Mouse (Mus musculus): ENCODE results near the gene Itga11. TPM values are rescaled to one million over a fixed set of nuclear protein-coding genes. Genes with fewer than 3 reads are reported as not detected.
"Not testable (repeated sequence)": the region's sequence is repeated elsewhere in the genome, so short reads cannot be mapped to it uniquely, and the experiment has no call there.

The Itga11 gene
- polyA plus RNA-seq, 1 experiment from 2014 or later = 3.0 TPM

- no peaks in the 10 kb centered on the region for H3K27me3 ChIP-seq (ENCODE audit: control insufficient read depth, insufficient read depth, low read length)
- no peak overlapping the region for H3K4me3 ChIP-seq (ENCODE audit: low read depth, low read length)
- DNase-seq (ENCODE audit: low spot score) = no peak
Measured at GRCm38 (mm10) chr9:62649444-62649843, 28.2 kb upstream of the Itga11 start.

GRCm38 (mm10) chr9:62650764-62651163 lies 26.9 kb upstream of the Itga11 start:
- Histone ChIP-seq H3K4me1 (ENCODE audit: control insufficient read depth, insufficient read depth, low read length) (no peaks in the 10 kb centered on the region), H3K27me3 (ENCODE audit: control insufficient read depth, insufficient read depth, low read length) (no peaks in the 10 kb centered on the region), H3K27ac (ENCODE audit: low read depth, low read length) (no peak overlapping the region), H3K4me2 (ENCODE audit: low read depth) (no peak overlapping the region), H3K4me3 (ENCODE audit: low read depth, low read length) (no peak overlapping the region), H3K36me3 (ENCODE audit: control insufficient read depth, insufficient read depth, low read length) (no peaks in the 10 kb centered on the region), H3K9ac (ENCODE audit: low read length) (no peak overlapping the region), H3K9me3 (ENCODE audit: control insufficient read depth, low read length) (no peaks in the 10 kb centered on the region)
- ATAC-seq (ENCODE audit: insufficient read depth, low FRiP score, low TSS enrichment) (no peak), DNase-seq (ENCODE audit: low spot score) (no peak)
- WGBS = 93% methylated on average over 6 of the region's 6 CpGs

More at GRCm38 (mm10) chr9:62649444-62649843, 28.2 kb upstream of the Itga11 start:
- Histone ChIP-seq H3K36me3 (ENCODE audit: control insufficient read depth, insufficient read depth, low read length) (no peaks in the 10 kb centered on the region), H3K4me2 (ENCODE audit: low read depth) (no peak overlapping the region), H3K4me1 (ENCODE audit: control insufficient read depth, insufficient read depth, low read length) (no peaks in the 10 kb centered on the region), H3K27ac (ENCODE audit: low read depth, low read length) (no peak overlapping the region), H3K9ac (ENCODE audit: low read length) (no peak overlapping the region), H3K9me3 (ENCODE audit: control insufficient read depth, low read length) (no peaks in the 10 kb centered on the region)
- 81% methylated on average over 3 of the region's 3 CpGs for WGBS
- no peak for ATAC-seq (ENCODE audit: insufficient read depth, low FRiP score, low TSS enrichment)

- Histone ChIP-seq H3K27me3 (ENCODE audit: control insufficient read depth, insufficient read depth, low read length) (no peaks in the 10 kb centered on the region), H3K36me3 (ENCODE audit: control insufficient read depth, insufficient read depth, low read length) (no peaks in the 10 kb centered on the region), H3K9me3 (ENCODE audit: control insufficient read depth, low read length) (no peaks in the 10 kb centered on the region), H3K4me1 (ENCODE audit: control insufficient read depth, insufficient read depth, low read length) (no peaks in the 10 kb centered on the region), H3K4me3 (ENCODE audit: low read depth, low read length) (no peak overlapping the region), H3K4me2 (ENCODE audit: low read depth) (no peak overlapping the region), H3K27ac (ENCODE audit: low read depth, low read length) (no peak overlapping the region), H3K9ac (ENCODE audit: low read length) (no peak overlapping the region)
- WGBS = 64% methylated on average over 6 of the region's 6 CpGs
- no peak for ATAC-seq (ENCODE audit: insufficient read depth, low FRiP score, low TSS enrichment)
- no peak for DNase-seq (ENCODE audit: low spot score)
Measured at GRCm38 (mm10) chr9:62654336-62654735, 23.3 kb upstream of the Itga11 start.

GRCm38 (mm10) chr9:62658016-62658415 lies 19.6 kb upstream of the Itga11 start:
- Histone ChIP-seq H3K4me1 (ENCODE audit: control insufficient read depth, insufficient read depth, low read length) (no peaks in the 10 kb centered on the region), H3K4me2 (ENCODE audit: low read depth) (no peak overlapping the region), H3K9me3 (ENCODE audit: control insufficient read depth, low read length) (no peaks in the 10 kb centered on the region), H3K4me3 (ENCODE audit: low read depth, low read length) (no peak overlapping the region), H3K36me3 (ENCODE audit: control insufficient read depth, insufficient read depth, low read length) (no peaks in the 10 kb centered on the region), H3K9ac (ENCODE audit: low read length) (no peak overlapping the region), H3K27ac (ENCODE audit: low read depth, low read length) (no peak overlapping the region), H3K27me3 (ENCODE audit: control insufficient read depth, insufficient read depth, low read length) (no peaks in the 10 kb centered on the region)
- no peak for DNase-seq (ENCODE audit: low spot score)
- 92% methylated on average over 3 of the region's 3 CpGs for WGBS
- ATAC-seq (ENCODE audit: insufficient read depth, low FRiP score, low TSS enrichment) = no peak

GRCm38 (mm10) chr9:62659026-62659425 lies 18.6 kb upstream of the Itga11 start:
- ATAC-seq (ENCODE audit: insufficient read depth, low FRiP score, low TSS enrichment) = no peak
- H3K4me2 ChIP-seq (ENCODE audit: low read depth) = no peak overlapping the region
- no peaks in the 10 kb centered on the region for H3K36me3 ChIP-seq (ENCODE audit: control insufficient read depth, insufficient read depth, low read length)
- no peak overlapping the region for H3K27ac ChIP-seq (ENCODE audit: low read depth, low read length)
- H3K4me1 ChIP-seq (ENCODE audit: control insufficient read depth, insufficient read depth, low read length) = peaks cover 4% of the 10 kb centered on the region; the same call in 1 of the 2 replicates
- 80% methylated on average over 4 of the region's 4 CpGs for WGBS
- DNase-seq (ENCODE audit: low spot score) = no peak
- H3K9me3 ChIP-seq (ENCODE audit: control insufficient read depth, low read length) = no peaks in the 10 kb centered on the region
- H3K4me3 ChIP-seq (ENCODE audit: low read depth, low read length) = no peak overlapping the region
- H3K27me3 ChIP-seq (ENCODE audit: control insufficient read depth, insufficient read depth, low read length) = no peaks in the 10 kb centered on the region
- H3K9ac ChIP-seq (ENCODE audit: low read length) = no peak overlapping the region

GRCm38 (mm10) chr9:62660971-62661370 lies 16.7 kb upstream of the Itga11 start:
- not testable (repeated sequence) for H3K4me1 ChIP-seq (ENCODE audit: control insufficient read depth, insufficient read depth, low read length); ATAC-seq (ENCODE audit: insufficient read depth, low FRiP score, low TSS enrichment); H3K27me3 ChIP-seq (ENCODE audit: control insufficient read depth, insufficient read depth, low read length); H3K9me3 ChIP-seq (ENCODE audit: control insufficient read depth, low read length); H3K4me3 ChIP-seq (ENCODE audit: low read depth, low read length); H3K9ac ChIP-seq (ENCODE audit: low read length); H3K36me3 ChIP-seq (ENCODE audit: control insufficient read depth, insufficient read depth, low read length); DNase-seq (ENCODE audit: low spot score); H3K27ac ChIP-seq (ENCODE audit: low read depth, low read length); H3K4me2 ChIP-seq (ENCODE audit: low read depth)
- WGBS = 95% methylated on average over 8 of the region's 9 CpGs

- no peaks in the 10 kb centered on the region for H3K27me3 ChIP-seq (ENCODE audit: control insufficient read depth, insufficient read depth, low read length)
- H3K27ac ChIP-seq (ENCODE audit: low read depth, low read length) = no peak overlapping the region
- WGBS = 64% methylated on average over 2 of the region's 2 CpGs
- H3K36me3 ChIP-seq (ENCODE audit: control insufficient read depth, insufficient read depth, low read length) = no peaks in the 10 kb centered on the region
- no peak overlapping the region for H3K4me3 ChIP-seq (ENCODE audit: low read depth, low read length)
- ATAC-seq (ENCODE audit: insufficient read depth, low FRiP score, low TSS enrichment) (no peak), DNase-seq (ENCODE audit: low spot score) (no peak)
- peaks cover 5% of the 10 kb centered on the region; the same call in 1 of the 2 replicates for H3K4me1 ChIP-seq (ENCODE audit: control insufficient read depth, insufficient read depth, low read length)
- H3K4me2 ChIP-seq (ENCODE audit: low read depth) = no peak overlapping the region
- no peaks in the 10 kb centered on the region for H3K9me3 ChIP-seq (ENCODE audit: control insufficient read depth, low read length)
- H3K9ac ChIP-seq (ENCODE audit: low read length) = no peak overlapping the region
Measured at GRCm38 (mm10) chr9:62663443-62663842, 14.2 kb upstream of the Itga11 start.

- ATAC-seq (ENCODE audit: insufficient read depth, low FRiP score, low TSS enrichment) (no peak), DNase-seq (ENCODE audit: low spot score) (no peak)
- H3K9ac ChIP-seq (ENCODE audit: low read length) = no peak overlapping the region
- H3K36me3 ChIP-seq (ENCODE audit: control insufficient read depth, insufficient read depth, low read length) = no peaks in the 10 kb centered on the region
- no peak overlapping the region for H3K4me2 ChIP-seq (ENCODE audit: low read depth)
- 43% methylated on average over 10 of the region's 10 CpGs for WGBS
- no peaks in the 10 kb centered on the region for H3K27me3 ChIP-seq (ENCODE audit: control insufficient read depth, insufficient read depth, low read length)
- no peak overlapping the region for H3K27ac ChIP-seq (ENCODE audit: low read depth, low read length)
- no peaks in the 10 kb centered on the region for H3K9me3 ChIP-seq (ENCODE audit: control insufficient read depth, low read length)
- no peak overlapping the region for H3K4me3 ChIP-seq (ENCODE audit: low read depth, low read length)
- peaks cover 5% of the 10 kb centered on the region; the same call in 1 of the 2 replicates for H3K4me1 ChIP-seq (ENCODE audit: control insufficient read depth, insufficient read depth, low read length)
Measured at GRCm38 (mm10) chr9:62664115-62664725, 13.4 kb upstream of the Itga11 start.

GRCm38 (mm10) chr9:62665892-62666291 lies 11.7 kb upstream of the Itga11 start:
- DNase-seq (ENCODE audit: low spot score) = no peak
- ATAC-seq (ENCODE audit: insufficient read depth, low FRiP score, low TSS enrichment) = no peak
- no peaks in the 10 kb centered on the region for H3K36me3 ChIP-seq (ENCODE audit: control insufficient read depth, insufficient read depth, low read length)
- no peaks in the 10 kb centered on the region for H3K27me3 ChIP-seq (ENCODE audit: control insufficient read depth, insufficient read depth, low read length)
- no peak overlapping the region for H3K27ac ChIP-seq (ENCODE audit: low read depth, low read length)
- H3K9ac ChIP-seq (ENCODE audit: low read length) = no peak overlapping the region
- no peaks in the 10 kb centered on the region for H3K9me3 ChIP-seq (ENCODE audit: control insufficient read depth, low read length)
- WGBS = 81% methylated on average over 4 of the region's 4 CpGs
- no peak overlapping the region for H3K4me3 ChIP-seq (ENCODE audit: low read depth, low read length)
- H3K4me2 ChIP-seq (ENCODE audit: low read depth) = no peak overlapping the region
- peaks cover 5% of the 10 kb centered on the region; the same call in 1 of the 2 replicates for H3K4me1 ChIP-seq (ENCODE audit: control insufficient read depth, insufficient read depth, low read length)

Measured in neural tube, embryonic 11.5 days (tissue).